26 mouse cellular contexts compared by ENCODE assay signal in genomic region chr4:107208880-107209279, GRCm38 (mm10). TPM values are rescaled to one million over a fixed set of nuclear protein-coding genes. Genes with fewer than 3 reads are reported as not detected.
DNase-seq lines count a peak whose midpoint lies in the region; ATAC-seq and TF ChIP-seq lines count a peak whose summit lies in the region.
"Had no signal": no experiment of that assay in that cellular context is flagged by ENCODE, and none has a peak within 500 bp of the region (broad histone marks: within the 10 kb centered on the region; RNA-seq: fewer than 3 reads in every experiment).

Ldlrad1 (plus strand) TSS chr4:107209180.

- no peak for ATAC-seq in lung, embryonic 16.5 days (ENCODE audit: low read depth)
- ATAC-seq in midbrain, embryonic 11.5 days (ENCODE audit: low FRiP score): no peak
- ATAC-seq in midbrain, embryonic 13.5 days: no peak
- no peak for ATAC-seq in forebrain, embryonic 11.5 days (replicated peaks; ENCODE audit: low FRiP score)
- ATAC-seq: activated CD4-positive, CD25-positive, alpha-beta regulatory T cell, adult 4 months; forebrain, embryonic 14.5 days; forebrain, postnatal 0 days had no signal

- H3K27me3 ChIP-seq in lung, embryonic 16.5 days (ENCODE audit: control insufficient read depth, insufficient read depth, low read depth, low read length): no peaks in the 10 kb centered on the region
- no peaks in the 10 kb centered on the region for H3K27me3 ChIP-seq in midbrain, embryonic 11.5 days (ENCODE audit: control insufficient read depth, insufficient read depth, low read length)
- H3K27me3 ChIP-seq in midbrain, embryonic 13.5 days: no peaks in the 10 kb centered on the region
- no peaks in the 10 kb centered on the region for H3K27me3 ChIP-seq in forebrain, embryonic 11.5 days (ENCODE audit: control insufficient read depth, insufficient read depth, low read length)
- H3K27me3 ChIP-seq: hindbrain, embryonic 12.5 days had no signal

- 80% methylated on average over 3 of the region's 3 CpGs for WGBS in lung, adult 2 months
- WGBS in lung, embryonic 16.5 days: 80% methylated on average over 3 of the region's 3 CpGs
- 92% methylated on average over 3 of the region's 3 CpGs for WGBS in midbrain, embryonic 11.5 days
- whole genome bisulfite sequencing in midbrain, embryonic 13.5 days: 92% methylated on average over 3 of the region's 3 CpGs
- 89% methylated on average over 3 of the region's 3 CpGs for WGBS in forebrain, embryonic 11.5 days

- H3K9ac ChIP-seq in lung, embryonic 16.5 days (ENCODE audit: low read length): no peak within 1 kb of the TSS
- no peak within 1 kb of the TSS for H3K9ac ChIP-seq in midbrain, embryonic 11.5 days (ENCODE audit: low read length)
- no peak within 1 kb of the TSS for H3K9ac ChIP-seq in midbrain, embryonic 13.5 days (replicated peaks)
- no peak within 1 kb of the TSS for H3K9ac ChIP-seq in forebrain, embryonic 11.5 days (ENCODE audit: low read length)
- H3K9ac ChIP-seq: forebrain, postnatal 0 days; hindbrain, embryonic 12.5 days had no signal

- no peak within 1 kb of the TSS for H3K4me2 ChIP-seq in lung, embryonic 16.5 days (ENCODE audit: low read depth, low read length)
- H3K4me2 ChIP-seq in midbrain, embryonic 11.5 days: no peak within 1 kb of the TSS
- no peak within 1 kb of the TSS for H3K4me2 ChIP-seq in midbrain, embryonic 13.5 days (replicated peaks)
- no peak within 1 kb of the TSS for H3K4me2 ChIP-seq in forebrain, embryonic 11.5 days (ENCODE audit: low read depth, low read length, severe bottlenecking)
- H3K4me2 ChIP-seq: heart, embryonic 11.5 days; hindbrain, embryonic 12.5 days had no signal

- H3K4me3 ChIP-seq in lung, adult 2 months (replicated peaks; ENCODE audit: extremely low read depth, low read depth, low read length): no peak within 1 kb of the TSS
- no peak within 1 kb of the TSS for H3K4me3 ChIP-seq in lung, embryonic 16.5 days (ENCODE audit: low read length)
- no peak within 1 kb of the TSS for H3K4me3 ChIP-seq in midbrain, embryonic 11.5 days (ENCODE audit: low read depth, low read length)
- no peak within 1 kb of the TSS for H3K4me3 ChIP-seq in midbrain, embryonic 13.5 days (replicated peaks)
- H3K4me3 ChIP-seq in forebrain, embryonic 11.5 days (ENCODE audit: low read depth, low read length): no peak within 1 kb of the TSS
- H3K4me3 ChIP-seq: forebrain, embryonic 10.5 days; gastrocnemius, adult 2 months; hindbrain, embryonic 12.5 days had no signal

- TF ChIP-seq CTCF in lung, adult 2 months (IDR thresholded peaks at IDR 0.05; ENCODE audit: insufficient read depth, low read length): no peak

- peaks cover 10% of the 10 kb centered on the region for H3K36me3 ChIP-seq in lung, embryonic 16.5 days (ENCODE audit: control insufficient read depth, insufficient read depth, low read length)
- no peaks in the 10 kb centered on the region; the same call in 1 of the 2 replicates for H3K36me3 ChIP-seq in midbrain, embryonic 11.5 days (ENCODE audit: control insufficient read depth, insufficient read depth, low read length)
- peaks cover 43% of the 10 kb centered on the region for H3K36me3 ChIP-seq in midbrain, embryonic 13.5 days
- H3K36me3 ChIP-seq in forebrain, embryonic 11.5 days (ENCODE audit: control insufficient read depth, insufficient read depth, low read length): no peaks in the 10 kb centered on the region

- peak within 1 kb of the TSS; percentile 40 for H3K27ac ChIP-seq in lung, embryonic 16.5 days (ENCODE audit: low read length)
- no peak within 1 kb of the TSS for H3K27ac ChIP-seq in midbrain, embryonic 11.5 days (ENCODE audit: low read depth, low read length)
- H3K27ac ChIP-seq in midbrain, embryonic 13.5 days: no peak within 1 kb of the TSS
- no peak within 1 kb of the TSS for H3K27ac ChIP-seq in forebrain, embryonic 11.5 days (ENCODE audit: low read depth, low read length)
- H3K27ac ChIP-seq: forebrain, embryonic 10.5 days; gastrocnemius, adult 2 months; hindbrain, embryonic 12.5 days had no signal

- no peak for DNase-seq in lung, adult 2 months
- no peak for DNase-seq in lung, adult 18-20 months
- DNase-seq in lung, postnatal 4 days: no peak
- DNase-seq in midbrain, embryonic 11.5 days (ENCODE audit: low spot score, missing footprints): peak; percentile 61
- no peak for DNase-seq in forebrain, embryonic 11.5 days (ENCODE audit: low spot score)
- DNase-seq: adrenal gland, adult 8-10 months; adrenal gland, postnatal 25 days; cerebellum, adult 18-20 months; cerebellum, adult 9-10 months; cerebellum, postnatal 14 days; forebrain, postnatal 0 days; gastrocnemius, adult 2 months; gastrocnemius, postnatal 14 days; heart, adult 11 months had no signal

- H3K4me1 ChIP-seq in lung, adult 2 months (ENCODE audit: control insufficient read depth, insufficient read depth, low read length): peaks cover 7% of the 10 kb centered on the region; the same call in 1 of the 2 replicates
- H3K4me1 ChIP-seq in lung, embryonic 16.5 days (replicated peaks; ENCODE audit: control insufficient read depth, insufficient read depth, low read length): peaks cover 10% of the 10 kb centered on the region
- H3K4me1 ChIP-seq in midbrain, embryonic 11.5 days (ENCODE audit: control insufficient read depth, insufficient read depth, low read length): no peaks in the 10 kb centered on the region
- no peaks in the 10 kb centered on the region for H3K4me1 ChIP-seq in midbrain, embryonic 13.5 days (replicated peaks)
- no peaks in the 10 kb centered on the region for H3K4me1 ChIP-seq in forebrain, embryonic 11.5 days (replicated peaks; ENCODE audit: control insufficient read depth, insufficient read depth, low read length)
- H3K4me1 ChIP-seq: hindbrain, embryonic 12.5 days had no signal

- H3K9me3 ChIP-seq in lung, embryonic 16.5 days (ENCODE audit: control insufficient read depth, low read length): no peaks in the 10 kb centered on the region
- H3K9me3 ChIP-seq in midbrain, embryonic 11.5 days (ENCODE audit: control insufficient read depth, low read length): no peaks in the 10 kb centered on the region
- no peaks in the 10 kb centered on the region for H3K9me3 ChIP-seq in midbrain, embryonic 13.5 days
- no peaks in the 10 kb centered on the region for H3K9me3 ChIP-seq in forebrain, embryonic 11.5 days (ENCODE audit: control insufficient read depth, low read length)
- H3K9me3 ChIP-seq: forebrain, embryonic 10.5 days; hindbrain, embryonic 12.5 days had no signal

- no peak for TF ChIP-seq POLR2A in lung, adult 2 months (IDR thresholded peaks at IDR 0.05; ENCODE audit: borderline replicate concordance, extremely low read depth, low read depth, low read length)

RNA-seq across cellular contexts. Expression of gene Ldlrad1, which starts in this region (rescaled TPM):
- polyA plus RNA-seq in lung, adult 2 months (2012; rRNA removed): 47.9 and 52.0 TPM in 2 replicates
- 0.23 and 0.72 TPM in 2 replicates for polyA plus RNA-seq in lung, embryonic 16.5 days (2015; fragmentation: Nextera tagmentation; extraction: Ambion mirVana)
- not detected in 2 replicates for polyA plus RNA-seq in midbrain, embryonic 11.5 days (2014; fragmentation: Nextera tagmentation; extraction: Ambion mirVana)
- polyA plus RNA-seq in midbrain, embryonic 13.5 days (2015; fragmentation: Nextera tagmentation; extraction: Ambion mirVana): not detected in 2 replicates
- not detected in 2 replicates for polyA plus RNA-seq in forebrain, embryonic 11.5 days (2014; fragmentation: Nextera tagmentation; extraction: Ambion mirVana)
- polyA plus RNA-seq: brain, embryonic 14.5 days; embryonic facial prominence, embryonic 11.5 days; embryonic facial prominence, embryonic 14.5 days; forebrain, embryonic 10.5 days; forebrain, embryonic 14.5 days; forebrain, postnatal 0 days; heart, embryonic 11.5 days; heart, embryonic 14.5 days; heart, postnatal 0 days; hindbrain, embryonic 12.5 days had no signal

Comparison
In these comparisons a context has a peak if more than half of its experiments do, and no peak if none do; other contexts are left out.
1. RNA of gene Ldlrad1 (polyA plus RNA-seq): 47.9 to 52.0 TPM in lung, adult 2 months; 0.23 to 0.72 TPM in lung, embryonic 16.5 days, not detected in midbrain, embryonic 13.5 days, not detected in midbrain, embryonic 11.5 days and not detected in forebrain, embryonic 11.5 days; every median in the first group is over 10 times any median in the second.
2. Peak in DNase-seq in midbrain, embryonic 11.5 days; RNA of the gene not detected or under 1 TPM.